Mouse (Mus musculus) myocyte (in vitro differentiated cells): Measurements from ENCODE around the gene Mipol1.

ENCODE experiments used
- CEBPB ChIP-seq: IDR thresholded peaks from 2 replicates; pipeline ENCODE4 v1.6.1; 2011; ENCODE audit warnings: mild to moderate bottlenecking, moderate library complexity; ENCODE audit not compliant: poor library complexity, insufficient read depth, severe bottlenecking
- POLR2A ChIP-seq: IDR thresholded peaks from one replicate; pipeline ENCODE4 v1.6.1; 2011; ENCODE audit warnings: low read depth, mild to moderate bottlenecking, control low read depth, moderate library complexity; ENCODE audit not compliant: insufficient read length
- TCF12 ChIP-seq: IDR thresholded peaks from one replicate; pipeline ENCODE4 v1.6.1; 2011; ENCODE audit warnings: mild to moderate bottlenecking, control low read depth; ENCODE audit not compliant: poor library complexity, insufficient read depth, severe bottlenecking

- TF ChIP-seq POLR2A (no peak), TCF12 (no peak), CEBPB (no peak)
Observed at GRCm38 (mm10) chr12:57258572-57258971, 28.3 kb downstream of the Mipol1 start.
